Mouse (Mus musculus) midbrain, embryonic 15.5 days (tissue): ENCODE measurements around the gene Gm15091. TPM values are rescaled to one million over a fixed set of nuclear protein-coding genes. Genes with fewer than 3 reads are reported as not detected.
"Not testable (repeated sequence)": the region's sequence is repeated elsewhere in the genome, so short reads cannot be mapped to it uniquely, and the experiment has no call there.

Experiments used
- ATAC-seq: fragments of 200-750 bp; cut with Nextera tagmentation; replicated peaks from 2 replicates; pipeline ENCODE4 v1.8.0; 2017; ENCODE audit warnings: moderate TSS enrichment
- H3K27ac ChIP-seq: fragments of 300-500 bp; sonication (generic); 2 replicates; pipeline ENCODE4 v1.5.1; 2015; ENCODE audit warnings: mild to moderate bottlenecking, inconsistent platforms
- H3K27me3 ChIP-seq: fragments of 300-500 bp; sonication (generic); replicated peaks from 2 replicates; pipeline ENCODE4 v1.6.1; 2015; ENCODE audit warnings: inconsistent platforms
- H3K36me3 ChIP-seq: fragments of 300-500 bp; sonication (generic); replicated peaks from 2 replicates; pipeline ENCODE4 v1.6.1; 2015; ENCODE audit warnings: inconsistent platforms
- H3K4me1 ChIP-seq: fragments of 300-500 bp; sonication (generic); 2 replicates; pipeline ENCODE4 v1.6.1; 2015; ENCODE audit warnings: inconsistent platforms
- H3K4me2 ChIP-seq: fragments of 300-500 bp; sonication (generic); 2 replicates; pipeline ENCODE4 v1.6.1; 2015; ENCODE audit warnings: inconsistent platforms, mild to moderate bottlenecking, moderate library complexity
- H3K4me3 ChIP-seq: fragments of 300-500 bp; sonication (generic); 2 replicates; pipeline ENCODE4 v1.5.1; 2015; ENCODE audit warnings: mild to moderate bottlenecking, inconsistent platforms
- H3K9ac ChIP-seq: fragments of 300-500 bp; sonication (generic); 2 replicates; pipeline ENCODE4 v1.6.1; 2015; ENCODE audit warnings: mild to moderate bottlenecking, inconsistent platforms
- H3K9me3 ChIP-seq: fragments of 300-500 bp; sonication (generic); 2 replicates; pipeline ENCODE4 v1.6.1; 2016; ENCODE audit warnings: inconsistent platforms
- WGBS: fragments of 180-500 bp; shearing (Covaris S2); methylation state at CpG from one replicate; pipeline ENCODE4 v1.1.7; 2015; ENCODE audit warnings: mixed read lengths; 5-methylcytosine and 5-hydroxymethylcytosine counted together
- polyA plus RNA-seq: library from polyadenylated mRNA; unstranded; fragments of >200 nt; fragmentation: Nextera tagmentation; extraction: Ambion mirVana; gene quantifications from 2 replicates; pipeline ENCODE4 v1.2.1, GENCODE M21; 2015

Gm15091 gene
- polyA plus RNA-seq: not detected in 2 replicates

GRCm38 (mm10) chrX:149941355-149941754, at the start of gene Gm15091:
Gm15091 (plus strand) TSS chrX:149941655.
- not testable (repeated sequence) for H3K27ac ChIP-seq, H3K4me2 ChIP-seq, H3K36me3 ChIP-seq, H3K4me1 ChIP-seq, H3K9me3 ChIP-seq, H3K9ac ChIP-seq, H3K27me3 ChIP-seq, H3K4me3 ChIP-seq, ATAC-seq
- WGBS: 74% methylated on average over 5 of the region's 6 CpGs

Other genes with a start within 250 kb of the Gm15091 start
- not detected in 2 replicates for gene Gm15097, start 157.2 kb upstream of the Gm15091 start, polyA plus RNA-seq